In the genomic region with DNA sequence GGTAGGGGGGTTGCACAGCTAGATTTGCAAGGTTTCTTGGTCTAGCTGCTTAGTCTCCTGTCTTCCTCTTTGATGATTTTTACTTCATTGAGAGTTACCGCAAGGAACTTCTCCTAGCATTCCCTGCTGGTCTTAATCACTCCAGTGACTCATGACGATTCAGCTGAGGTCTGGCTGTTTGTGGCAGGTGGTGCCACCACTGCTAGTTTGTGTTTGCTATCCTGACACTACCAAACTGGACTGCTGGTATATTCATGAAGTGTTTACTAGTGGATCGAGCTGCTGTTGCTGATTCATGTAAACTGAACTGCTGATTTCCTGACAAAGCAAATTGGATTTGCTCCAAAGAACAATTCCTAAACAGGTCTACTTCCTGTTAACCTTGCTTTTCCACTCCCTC, we compare ENCODE assay signal across 31 mouse cellular contexts. TPM values are rescaled to one million over a fixed set of nuclear protein-coding genes. Genes with fewer than 3 reads are reported as not detected.
DNase-seq lines count a peak whose midpoint lies in the region; ATAC-seq and TF ChIP-seq lines count a peak whose summit lies in the region.
"Had no signal": no experiment of that assay in that cellular context is flagged by ENCODE, and none has a peak within 500 bp of the region (broad histone marks: within the 10 kb centered on the region; RNA-seq: fewer than 3 reads in every experiment).

No protein-coding gene starts in this region.

- ATAC-seq in kidney, postnatal 0 days (replicated peaks; ENCODE audit: low FRiP score, low read depth): no peak
- ATAC-seq in stomach, postnatal 0 days (ENCODE audit: low FRiP score, low TSS enrichment): no peak
- ATAC-seq: forebrain, postnatal 0 days; intestine, postnatal 0 days; midbrain, embryonic 13.5 days had no signal

- DNase-seq in kidney, postnatal 0 days (ENCODE audit: low spot score): no peak
- no peak for DNase-seq in kidney, adult 11 months
- DNase-seq in lung, postnatal 36 days: peak; percentile 6
- no peak for DNase-seq in lung, adult 18-20 months
- peak; percentile 71 for DNase-seq in adipocyte (ENCODE audit: low spot score)
- no peak for DNase-seq in stomach, postnatal 0 days (ENCODE audit: low spot score)
- DNase-seq in urinary bladder, postnatal 14 days (ENCODE audit: low spot score): no peak
- no peak for DNase-seq in gastrocnemius, postnatal 14 days
- DNase-seq: adrenal gland, postnatal 25 days; B cell, adult 2 months; cerebellum, adult 18-20 months; cerebellum, postnatal 10 days; forebrain, postnatal 0 days; gastrocnemius, postnatal 25 days; heart, adult 11 months; heart, postnatal 36 days; retina, postnatal 1 day; right cerebral cortex, postnatal 14 days; thymus, postnatal 25 days had no signal

- no peak overlapping the region for H3K4me2 ChIP-seq in kidney, postnatal 0 days (ENCODE audit: low read length)
- H3K4me2 ChIP-seq in stomach, postnatal 0 days (replicated peaks; ENCODE audit: low read depth): no peak overlapping the region
- H3K4me2 ChIP-seq: embryonic facial prominence, embryonic 13.5 days; forebrain, embryonic 12.5 days; heart, embryonic 15.5 days; hindbrain, embryonic 13.5 days; limb, embryonic 12.5 days; liver, embryonic 15.5 days; midbrain, embryonic 13.5 days had no signal

- H3K27ac ChIP-seq in kidney, postnatal 0 days: no peak overlapping the region
- H3K27ac ChIP-seq in stomach, postnatal 0 days (replicated peaks): no peak overlapping the region
- H3K27ac ChIP-seq: embryonic facial prominence, embryonic 13.5 days; forebrain, embryonic 12.5 days; heart, embryonic 10.5 days; heart, embryonic 15.5 days; hindbrain, embryonic 13.5 days; left cerebral cortex, adult 2 months; limb, embryonic 12.5 days; liver, embryonic 15.5 days; macrophage; midbrain, embryonic 13.5 days had no signal

- 67% methylated on average over 3 of the region's 3 CpGs for WGBS in kidney, postnatal 0 days
- WGBS in stomach, postnatal 0 days: 54% methylated on average over 3 of the region's 3 CpGs

- H3K4me3 ChIP-seq in kidney, postnatal 0 days (replicated peaks; ENCODE audit: low read depth, low read length): no peak overlapping the region
- H3K4me3 ChIP-seq in stomach, postnatal 0 days (ENCODE audit: low read depth, low read length): no peak overlapping the region
- H3K4me3 ChIP-seq: embryonic facial prominence, embryonic 13.5 days; forebrain, embryonic 12.5 days; heart, embryonic 10.5 days; heart, embryonic 15.5 days; hindbrain, embryonic 13.5 days; left cerebral cortex, adult 2 months; limb, embryonic 12.5 days; liver, embryonic 15.5 days; midbrain, embryonic 13.5 days had no signal

- intact Hi-C loops in gastrocnemius, postnatal 14 days (cut with DNase I; ENCODE audit: low total_unique reads): no loop called here

- no peaks in the 10 kb centered on the region for H3K4me1 ChIP-seq in kidney, postnatal 0 days (replicated peaks; ENCODE audit: insufficient read depth, low read length)
- no peaks in the 10 kb centered on the region for H3K4me1 ChIP-seq in stomach, postnatal 0 days (replicated peaks; ENCODE audit: control insufficient read depth, insufficient read depth)
- H3K4me1 ChIP-seq: embryonic facial prominence, embryonic 13.5 days; forebrain, embryonic 12.5 days; heart, embryonic 10.5 days; heart, embryonic 15.5 days; hindbrain, embryonic 13.5 days; limb, embryonic 12.5 days; liver, embryonic 15.5 days; midbrain, embryonic 13.5 days had no signal

- TF ChIP-seq CTCF in kidney, postnatal 0 days (IDR thresholded peaks at IDR 0.05; ENCODE audit: low read depth): peak; percentile 13; the same call in 1 of the 2 replicates
- peak; percentile 39; the same call in 1 of the 2 replicates for TF ChIP-seq CTCF in stomach, postnatal 0 days (IDR thresholded peaks at IDR 0.05; ENCODE audit: low read depth)

- no peak for TF ChIP-seq EP300 in stomach, postnatal 0 days (optimal IDR thresholded peaks at IDR 0.05)

- H3K9me3 ChIP-seq in kidney, postnatal 0 days (replicated peaks; ENCODE audit: low read length): 0 out of 2 replicates have a peak, but pooled peaks cover 2% of the 10 kb centered on the region
- no peaks in the 10 kb centered on the region for H3K9me3 ChIP-seq in stomach, postnatal 0 days (ENCODE audit: control insufficient read depth, low read length)
- H3K9me3 ChIP-seq: heart, embryonic 10.5 days; heart, embryonic 15.5 days; liver, embryonic 15.5 days had no signal

- H3K9ac ChIP-seq in kidney, postnatal 0 days (ENCODE audit: low read depth, low read length): no peak overlapping the region
- H3K9ac ChIP-seq in stomach, postnatal 0 days (ENCODE audit: low read length): no peak overlapping the region
- H3K9ac ChIP-seq: embryonic facial prominence, embryonic 13.5 days; forebrain, embryonic 12.5 days; forebrain, postnatal 0 days; heart, embryonic 15.5 days; hindbrain, embryonic 13.5 days; limb, embryonic 12.5 days; liver, embryonic 15.5 days; midbrain, embryonic 13.5 days had no signal

- no peaks in the 10 kb centered on the region for H3K27me3 ChIP-seq in kidney, postnatal 0 days (ENCODE audit: insufficient read depth, low read length)
- no peaks in the 10 kb centered on the region for H3K27me3 ChIP-seq in stomach, postnatal 0 days (ENCODE audit: control insufficient read depth, insufficient read depth, low read length)
- H3K27me3 ChIP-seq: CH12.LX; embryonic facial prominence, embryonic 13.5 days; forebrain, embryonic 12.5 days; heart, embryonic 15.5 days; hindbrain, embryonic 13.5 days; limb, embryonic 12.5 days; liver, embryonic 15.5 days; midbrain, embryonic 13.5 days had no signal

- no peaks in the 10 kb centered on the region for H3K36me3 ChIP-seq in kidney, postnatal 0 days (ENCODE audit: insufficient read depth, low read length)
- no peaks in the 10 kb centered on the region for H3K36me3 ChIP-seq in stomach, postnatal 0 days (ENCODE audit: control insufficient read depth, insufficient read depth, low read length)
- H3K36me3 ChIP-seq: forebrain, embryonic 12.5 days; heart, embryonic 15.5 days; liver, embryonic 15.5 days had no signal

RNA-seq across cellular contexts. Expression of a gene that starts 56.8 kb away (rescaled TPM):
- polyA plus RNA-seq in kidney, postnatal 0 days (2015; fragmentation: Nextera tagmentation; extraction: Ambion mirVana): 8.5 and 8.6 TPM in 2 replicates
- polyA plus RNA-seq in stomach, postnatal 0 days (2015; fragmentation: Nextera tagmentation; extraction: Ambion mirVana): 4.3 and 5.0 TPM in 2 replicates
- total RNA-seq in gastrocnemius, postnatal 14 days (2021): 1 to 10 TPM; 8.0 to 8.5 TPM

Comparison
In these comparisons a context has a peak if more than half of its experiments do, and no peak if none do; other contexts are left out.
1. DNase-seq: peak in lung, postnatal 36 days (single experiment) and adipocyte (single experiment); none in kidney, postnatal 0 days (single experiment), kidney, adult 11 months (single experiment), lung, adult 18-20 months (0 of 2), stomach, postnatal 0 days (single experiment), urinary bladder, postnatal 14 days (single experiment) and gastrocnemius, postnatal 14 days (single experiment).